Mouse (Mus musculus) midbrain, embryonic 11.5 days (tissue): ENCODE results near the gene Lgalsl. TPM values are rescaled to one million over a fixed set of nuclear protein-coding genes. Genes with fewer than 3 reads are reported as not detected.

Experiments
- ATAC-seq: fragments of 200-750 bp; cut with Nextera tagmentation; 2 replicates; pipeline ENCODE4 v1.8.0; 2017; ENCODE audit warnings: moderate TSS enrichment, moderate library complexity; ENCODE audit not compliant: low FRiP score
- DNase-seq: peaks from one replicate; pipeline ENCODE4 v3.0.0; 2015; ENCODE audit warnings: low spot score; ENCODE audit errors: missing footprints
- H3K27ac ChIP-seq: fragments of 300-500 bp; sonication (generic); 2 replicates; pipeline ENCODE4 v1.5.1; 2014; ENCODE audit warnings: low read depth, low read length
- H3K27me3 ChIP-seq: fragments of 300-500 bp; sonication (generic); 2 replicates; pipeline ENCODE4 v1.6.1; 2014; ENCODE audit warnings: mild to moderate bottlenecking, low read length, moderate library complexity, mixed read lengths; ENCODE audit not compliant: control insufficient read depth, insufficient read depth
- H3K36me3 ChIP-seq: fragments of 300-500 bp; sonication (generic); 2 replicates; pipeline ENCODE4 v1.6.1; 2014; ENCODE audit warnings: mild to moderate bottlenecking, low read length, moderate library complexity, mixed read lengths; ENCODE audit not compliant: control insufficient read depth, insufficient read depth
- H3K4me1 ChIP-seq: fragments of 300-500 bp; sonication (generic); 2 replicates; pipeline ENCODE4 v1.6.1; 2014; ENCODE audit warnings: low read length; ENCODE audit not compliant: control insufficient read depth, insufficient read depth
- H3K4me2 ChIP-seq: fragments of 300-500 bp; sonication (generic); 2 replicates; pipeline ENCODE4 v1.6.1; 2014; ENCODE audit warnings: mild to moderate bottlenecking, moderate library complexity
- H3K4me3 ChIP-seq: fragments of 300-500 bp; sonication (generic); 2 replicates; pipeline ENCODE4 v1.5.1; 2014; ENCODE audit warnings: low read depth, low read length
- H3K9ac ChIP-seq: fragments of 300-500 bp; sonication (generic); 2 replicates; pipeline ENCODE4 v1.6.1; 2014; ENCODE audit warnings: low read length
- H3K9me3 ChIP-seq: fragments of 300-500 bp; sonication (generic); 2 replicates; pipeline ENCODE4 v1.6.1; 2016; ENCODE audit warnings: low read length; ENCODE audit not compliant: control insufficient read depth
- WGBS: fragments of 180-500 bp; shearing (Covaris S2); extraction: QIAGEN DNeasy Blood & Tissue Kit; methylation state at CpG from one replicate; pipeline ENCODE4 v1.1.7; 2014; 5-methylcytosine and 5-hydroxymethylcytosine counted together
- polyA plus RNA-seq: library from polyadenylated mRNA; unstranded; fragments of >200 nt; fragmentation: Nextera tagmentation; extraction: Ambion mirVana; gene quantifications from 2 replicates; pipeline ENCODE4 v1.2.1, GENCODE M21; 2014

The Lgalsl gene
- 26.6 and 29.4 TPM in 2 replicates for polyA plus RNA-seq

GRCm38 (mm10) chr11:20830686-20831505, at the start of gene Lgalsl:
Gene Lgalsl (minus strand): TSS chr11:20831056.
- DNase-seq: peak; percentile 97
- Histone ChIP-seq H3K9ac (peak within 1 kb of the TSS; percentile 93), H3K4me2 (peak within 1 kb of the TSS; percentile 76), H3K9me3 (no peaks in the 10 kb centered on the region), H3K27me3 (peaks cover 6% of the 10 kb centered on the region), H3K4me3 (peak within 1 kb of the TSS; percentile 93), H3K27ac (peak within 1 kb of the TSS; percentile 54), H3K36me3 (no peaks in the 10 kb centered on the region), H3K4me1 (peaks cover 15% of the 10 kb centered on the region)
- peak; percentile 90 for ATAC-seq
- under 1% methylated on average over 100 of the region's 102 CpGs for WGBS

DNA sequence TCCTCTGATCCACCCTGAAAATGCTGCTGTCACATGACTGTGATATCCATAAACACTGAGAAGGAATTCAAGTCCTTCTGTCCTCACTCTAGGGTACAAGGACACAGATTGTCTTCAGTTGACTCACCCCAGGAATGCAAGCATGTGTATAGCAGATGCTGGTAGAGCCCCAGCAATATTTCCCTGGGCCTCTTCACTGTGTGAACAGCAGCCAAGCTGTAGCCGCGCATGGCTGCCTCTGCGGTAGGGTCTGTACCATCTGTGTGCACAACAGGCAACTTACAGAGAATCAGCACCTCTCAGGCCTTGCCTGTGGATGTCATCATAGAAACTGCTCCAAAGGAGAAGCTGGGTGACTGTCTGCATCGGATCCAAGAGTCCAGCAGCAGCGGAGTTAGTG, 47.8 kb upstream of the Lgalsl start:
- no peak for DNase-seq
- no peak overlapping the region for H3K4me2 ChIP-seq
- 92% methylated on average over 5 of the region's 5 CpGs for WGBS

GRCm38 (mm10) chr11:20877578-20878096, 46.8 kb upstream of the Lgalsl start:
- 94% methylated on average over 3 of the region's 3 CpGs for WGBS
- no peaks in the 10 kb centered on the region for H3K27me3 ChIP-seq
- H3K4me3 ChIP-seq: no peak overlapping the region
- H3K4me2 ChIP-seq: no peak overlapping the region
- no peak overlapping the region for H3K9ac ChIP-seq
- H3K4me1 ChIP-seq: peaks cover under 1% of the 10 kb centered on the region; the same call in 1 of the 2 replicates
- no peaks in the 10 kb centered on the region for H3K36me3 ChIP-seq
- DNase-seq (no peak), ATAC-seq (no peak)
- H3K9me3 ChIP-seq: no peaks in the 10 kb centered on the region
- no peak overlapping the region for H3K27ac ChIP-seq

More for the DNA sequence above, 47.8 kb upstream of the Lgalsl start:
- Histone ChIP-seq H3K4me3 (no peak overlapping the region), H3K9me3 (no peaks in the 10 kb centered on the region), H3K9ac (no peak overlapping the region), H3K27me3 (no peaks in the 10 kb centered on the region), H3K36me3 (no peaks in the 10 kb centered on the region), H3K27ac (no peak overlapping the region), H3K4me1 (peaks cover 4% of the 10 kb centered on the region; the same call in 1 of the 2 replicates)
- no peak for ATAC-seq

GRCm38 (mm10) chr11:20873386-20873785, 42.5 kb upstream of the Lgalsl start:
- Histone ChIP-seq H3K4me2 (no peak overlapping the region), H3K36me3 (no peaks in the 10 kb centered on the region), H3K27ac (no peak overlapping the region), H3K4me3 (no peak overlapping the region), H3K4me1 (no peaks in the 10 kb centered on the region), H3K27me3 (no peaks in the 10 kb centered on the region), H3K9ac (no peak overlapping the region), H3K9me3 (no peaks in the 10 kb centered on the region)
- ATAC-seq (no peak), DNase-seq (no peak)
- WGBS: 72% methylated on average over 5 of the region's 5 CpGs

DNA sequence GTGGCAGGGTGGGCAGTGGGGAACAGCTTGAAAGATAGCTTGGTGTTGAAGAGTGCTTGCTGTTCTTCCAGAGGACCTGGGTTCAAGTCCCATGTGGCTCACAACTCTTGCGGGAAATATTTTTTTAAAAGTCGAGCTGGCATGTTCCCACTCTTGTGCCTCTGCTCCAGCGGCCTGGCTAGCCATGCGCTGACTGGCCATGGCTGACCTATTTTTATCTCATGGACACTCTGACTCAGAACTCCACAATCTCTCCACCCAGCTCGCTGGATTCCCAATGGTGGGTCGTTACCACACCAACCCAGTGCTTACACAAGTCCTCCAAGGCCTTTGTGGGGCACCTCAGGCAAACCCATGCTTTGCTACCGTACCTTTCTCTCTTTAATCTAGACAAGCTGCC, 42.1 kb upstream of the Lgalsl start:
- H3K4me3 ChIP-seq: no peak overlapping the region
- no peak overlapping the region for H3K4me2 ChIP-seq
- H3K9ac ChIP-seq: no peak overlapping the region
- no peaks in the 10 kb centered on the region for H3K36me3 ChIP-seq
- 92% methylated on average over 7 of the region's 7 CpGs for WGBS
- DNase-seq (no peak), ATAC-seq (no peak)
- no peaks in the 10 kb centered on the region for H3K4me1 ChIP-seq
- H3K27me3 ChIP-seq: no peaks in the 10 kb centered on the region
- H3K27ac ChIP-seq: no peak overlapping the region
- H3K9me3 ChIP-seq: no peaks in the 10 kb centered on the region

GRCm38 (mm10) chr11:20872444-20872843, 41.6 kb upstream of the Lgalsl start:
- no peak for ATAC-seq
- Histone ChIP-seq H3K36me3 (no peaks in the 10 kb centered on the region), H3K27ac (no peak overlapping the region), H3K4me1 (no peaks in the 10 kb centered on the region), H3K9ac (no peak overlapping the region), H3K9me3 (no peaks in the 10 kb centered on the region), H3K4me3 (no peak overlapping the region), H3K4me2 (no peak overlapping the region), H3K27me3 (no peaks in the 10 kb centered on the region)
- DNase-seq: no peak
- 62% methylated on average over 2 of the region's 2 CpGs for WGBS

DNA sequence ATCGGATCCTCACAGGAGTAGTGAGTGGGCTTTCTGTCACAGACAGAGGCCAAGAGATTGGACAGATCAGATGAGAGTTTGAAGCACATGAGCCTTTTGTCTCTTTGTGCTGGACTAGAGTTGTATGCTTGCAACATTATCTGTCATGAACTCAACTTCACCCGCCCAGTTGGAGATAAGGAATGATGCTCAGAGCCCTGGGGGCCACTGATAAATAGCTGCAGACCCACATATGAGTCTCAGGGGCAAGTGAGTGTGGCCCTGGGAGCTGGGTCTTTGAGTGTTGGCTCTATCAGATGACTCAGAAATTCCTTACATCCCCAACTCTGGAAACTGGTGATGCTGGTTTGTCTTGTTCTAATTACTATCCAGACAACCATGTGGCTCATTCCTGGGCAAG, 39.1 kb upstream of the Lgalsl start:
- no peak overlapping the region for H3K27ac ChIP-seq
- no peaks in the 10 kb centered on the region for H3K9me3 ChIP-seq
- H3K4me3 ChIP-seq: no peak overlapping the region
- DNase-seq: no peak
- no peak overlapping the region for H3K9ac ChIP-seq
- 82% methylated on average over 2 of the region's 2 CpGs for WGBS
- no peak for ATAC-seq
- H3K4me1 ChIP-seq: no peaks in the 10 kb centered on the region
- no peak overlapping the region for H3K4me2 ChIP-seq
- no peaks in the 10 kb centered on the region for H3K36me3 ChIP-seq
- no peaks in the 10 kb centered on the region for H3K27me3 ChIP-seq

DNA sequence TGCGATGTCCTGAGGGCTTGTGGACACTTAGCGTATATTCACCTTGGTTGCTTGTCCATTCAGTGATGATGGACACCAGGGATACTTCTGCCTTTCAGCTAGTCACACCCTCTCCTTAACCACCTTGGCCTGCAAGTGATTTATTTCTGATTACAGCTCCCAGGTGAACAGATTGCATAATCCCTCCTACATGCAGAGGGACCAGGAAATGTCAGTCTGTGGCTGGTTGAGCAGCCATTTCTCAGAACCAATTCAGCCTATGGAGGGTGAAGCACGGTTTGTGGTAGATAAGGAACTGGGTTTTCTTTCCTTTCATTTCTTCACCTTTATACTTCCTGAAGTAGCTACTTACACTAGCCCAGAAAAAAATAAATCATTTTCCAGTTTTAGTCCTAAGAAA, 34.6 kb upstream of the Lgalsl start:
- no peak overlapping the region for H3K27ac ChIP-seq
- H3K27me3 ChIP-seq: no peaks in the 10 kb centered on the region
- 96% methylated on average over 3 of the region's 3 CpGs for WGBS

DNA sequence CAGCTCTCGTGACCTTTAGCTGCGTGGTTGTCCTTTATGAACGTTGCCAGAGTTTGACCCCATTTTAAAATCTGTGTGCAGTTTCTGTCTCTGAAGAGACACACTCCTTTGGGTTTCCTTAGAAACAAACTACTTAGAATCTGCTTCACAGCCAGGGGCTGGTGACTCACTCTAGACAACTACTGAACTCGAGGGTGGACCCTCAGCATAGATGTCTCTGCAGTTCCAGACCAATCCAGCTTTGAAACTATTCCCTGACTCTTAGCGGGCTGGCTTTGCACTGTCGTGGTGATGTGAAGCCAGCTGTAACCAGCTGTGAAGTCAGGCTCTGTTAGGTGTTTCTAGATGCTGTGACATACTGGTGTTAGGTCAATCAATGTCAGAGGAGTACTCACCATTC, 33.8 kb upstream of the Lgalsl start:
- H3K4me3 ChIP-seq: no peak overlapping the region
- ATAC-seq (no peak), DNase-seq (no peak)
- no peak overlapping the region for H3K4me2 ChIP-seq
- no peak overlapping the region for H3K9ac ChIP-seq
- H3K4me1 ChIP-seq: no peaks in the 10 kb centered on the region; the same call in 1 of the 2 replicates
- no peaks in the 10 kb centered on the region for H3K36me3 ChIP-seq
- H3K27me3 ChIP-seq: no peaks in the 10 kb centered on the region
- H3K27ac ChIP-seq: no peak overlapping the region
- H3K9me3 ChIP-seq: no peaks in the 10 kb centered on the region
- 78% methylated on average over 6 of the region's 6 CpGs for WGBS

More for the DNA sequence above, 34.6 kb upstream of the Lgalsl start:
- DNase-seq (no peak), ATAC-seq (no peak)
- Histone ChIP-seq H3K4me3 (no peak overlapping the region), H3K4me2 (no peak overlapping the region), H3K4me1 (no peaks in the 10 kb centered on the region), H3K36me3 (no peaks in the 10 kb centered on the region), H3K9ac (no peak overlapping the region), H3K9me3 (no peaks in the 10 kb centered on the region)
